Mouse (Mus musculus) left cerebral cortex, postnatal 25 days (tissue): ENCODE data around the gene Dcdc2a. TPM values are rescaled to one million over a fixed set of nuclear protein-coding genes. Genes with fewer than 3 reads are reported as not detected.

Experiments
- DNase-seq, 2 experiments: peaks; one replicate each; pipeline ENCODE4 v3.0.0; 2022; ENCODE audit warnings: low spot score in 2 of 2, mixed read lengths in 1 of 2
- intact Hi-C: fragments of 180-260 bp; cut with DNase I; formaldehyde crosslinking; loops from one replicate; pipeline ENCODE4 v1.15.1; 2025
- total RNA-seq, 2 experiments: library from RNA; stranded (reverse); gene quantifications; 2 replicates each; pipeline ENCODE4 v1.2.3; 2021

Dcdc2a gene
- 1 to 10 TPM; 4.0 to 6.5 TPM for total RNA-seq

- intact Hi-C loops: loop anchor here (1.0 kb wide), 1 partner anchor 59 kb away; no protein-coding TSS in a partner anchor
Observed at GRCm38 (mm10) chr13:25055873-25056667, at the start of gene Dcdc2a. Gene Dcdc2a (plus strand): TSS chr13:25056004.

GRCm38 (mm10) chr13:25007115-25007514 lies 48.7 kb upstream of the Dcdc2a start:
- intact Hi-C loops: no loop called here
- DNase-seq: peak; percentile 33 to 53

More at GRCm38 (mm10) chr13:25055873-25056667, at the start of gene Dcdc2a:
- DNase-seq: peak in 1 of 2 experiments; percentile 14

GRCm38 (mm10) chr13:25018316-25018715 lies 37.5 kb upstream of the Dcdc2a start:
- DNase-seq: no peak
- intact Hi-C loops: no loop called here

- intact Hi-C loops: loop anchor here (1.0 kb wide), 1 partner anchor 95 kb away; no protein-coding TSS in a partner anchor
- DNase-seq: peak; percentile 90 to 92
Observed at GRCm38 (mm10) chr13:25019793-25020539, 35.8 kb upstream of the Dcdc2a start, which contains the start of gene Mrs2. Gene Mrs2 (minus strand): TSS chr13:25020379.

- no peak for DNase-seq
- intact Hi-C loops: loop anchor here (1.0 kb wide), 1 partner anchor 95 kb away; no protein-coding TSS in a partner anchor
Observed at GRCm38 (mm10) chr13:25020540-25020892, 35.3 kb upstream of the Dcdc2a start.

- DNase-seq: no peak
- intact Hi-C loops: no loop called here
Observed at GRCm38 (mm10) chr13:25022386-25022785, 33.4 kb upstream of the Dcdc2a start.

- no peak for DNase-seq
- intact Hi-C loops: no loop called here
Observed at GRCm38 (mm10) chr13:25023129-25023528, 32.7 kb upstream of the Dcdc2a start.

GRCm38 (mm10) chr13:25024655-25025054 lies 31.1 kb upstream of the Dcdc2a start:
- intact Hi-C loops: loop anchor here (1.0 kb wide), 1 partner anchor 91 kb away; no protein-coding TSS in a partner anchor
- peak in 1 of 2 experiments; percentile 30 for DNase-seq

GRCm38 (mm10) chr13:25026409-25027113 lies 29.2 kb upstream of the Dcdc2a start:
- no peak for DNase-seq
- intact Hi-C loops: no loop called here

GRCm38 (mm10) chr13:25027114-25027425 lies 28.7 kb upstream of the Dcdc2a start:
- intact Hi-C loops: no loop called here
- DNase-seq: no peak

- intact Hi-C loops: no loop called here
- DNase-seq: no peak
Observed at GRCm38 (mm10) chr13:25039488-25039887, 16.3 kb upstream of the Dcdc2a start.

GRCm38 (mm10) chr13:25052671-25053070 lies 3.1 kb upstream of the Dcdc2a start:
- no peak for DNase-seq
- intact Hi-C loops: no loop called here

- intact Hi-C loops: loop anchor here (1.0 kb wide), 1 partner anchor 60 kb away; no protein-coding TSS in a partner anchor
- DNase-seq: peak; percentile 78 to 80
Observed at GRCm38 (mm10) chr13:25055111-25055554, 671 bp upstream of the Dcdc2a start.

GRCm38 (mm10) chr13:25066659-25067058 lies 10.9 kb downstream of the Dcdc2a start:
- intact Hi-C loops: no loop called here
- no peak for DNase-seq

GRCm38 (mm10) chr13:25067183-25067582 lies 11.4 kb downstream of the Dcdc2a start:
- intact Hi-C loops: no loop called here
- no peak for DNase-seq

GRCm38 (mm10) chr13:25069765-25070164 lies 14.0 kb downstream of the Dcdc2a start:
- intact Hi-C loops: no loop called here

GRCm38 (mm10) chr13:25070791-25071190 lies 15.0 kb downstream of the Dcdc2a start:
- intact Hi-C loops: no loop called here
- DNase-seq: no peak

More at GRCm38 (mm10) chr13:25069765-25070164, 14.0 kb downstream of the Dcdc2a start:
- no peak for DNase-seq

GRCm38 (mm10) chr13:25077262-25077661 lies 21.5 kb downstream of the Dcdc2a start:
- no peak for DNase-seq
- intact Hi-C loops: no loop called here

- DNase-seq: no peak
- intact Hi-C loops: no loop called here
Observed at GRCm38 (mm10) chr13:25083144-25083572, 27.4 kb downstream of the Dcdc2a start.

- DNase-seq: no peak
- intact Hi-C loops: no loop called here
Observed at GRCm38 (mm10) chr13:25085147-25085546, 29.3 kb downstream of the Dcdc2a start.
